Mouse (Mus musculus) C2C12 (cell line): ENCODE measurements around the gene Zfp119b.

Experiments
- CEBPB ChIP-seq: IDR thresholded peaks from one replicate; pipeline ENCODE4 v1.6.1; 2011; ENCODE audit warnings: low read depth, mild to moderate bottlenecking, control low read depth, moderate library complexity
- CTCF ChIP-seq: IDR thresholded peaks from one replicate; pipeline ENCODE4 v1.5.1; 2011; ENCODE audit not compliant: control insufficient read depth, insufficient read depth, insufficient read length
- FOSL1 ChIP-seq: IDR thresholded peaks from one replicate; pipeline ENCODE4 v1.8.0; 2011; ENCODE audit warnings: mild to moderate bottlenecking, low read length; ENCODE audit not compliant: poor library complexity, insufficient read depth, severe bottlenecking
- MAX ChIP-seq: IDR thresholded peaks from one replicate; pipeline ENCODE4 v1.6.1; 2011; ENCODE audit warnings: mild to moderate bottlenecking, control low read depth
- MYOD1 ChIP-seq: IDR thresholded peaks from one replicate; pipeline ENCODE4 v1.6.1; 2011; ENCODE audit warnings: low read depth; ENCODE audit not compliant: control insufficient read depth, insufficient read length
- MYOG ChIP-seq: IDR thresholded peaks from one replicate; pipeline ENCODE4 v1.6.1; 2011; ENCODE audit not compliant: control insufficient read depth, insufficient read length; ENCODE audit errors: extremely low read depth
- USF1 ChIP-seq: IDR thresholded peaks from one replicate; pipeline ENCODE4 v1.6.1; 2011; ENCODE audit warnings: low read depth, mild to moderate bottlenecking, control low read depth, moderate library complexity

- TF ChIP-seq CTCF (no peak), MYOD1 (no peak), USF1 (no peak), MYOG (no peak), MAX (no peak), CEBPB (no peak), FOSL1 (no peak)
These were observed 28.0 kb upstream of the Zfp119b start for GRCm38 (mm10) chr17:55977301-55977700.
